Mouse (Mus musculus) kidney, postnatal 36 days (tissue): ENCODE measurements around the gene Kat6b.
"Not testable (repeated sequence)": the region's sequence is repeated elsewhere in the genome, so short reads cannot be mapped to it uniquely, and the experiment has no call there.

Source experiments
- DNase-seq, 2 experiments: peaks; one replicate each; pipeline ENCODE4 v3.0.0; 2021 to 2022; ENCODE audit warnings: mixed read lengths in 2 of 2

Gene Kat6b

GRCm38 (mm10) chr14:21481231-21481630 lies at the start of gene Kat6b:
TSS of gene Kat6b (plus strand) at chr14:21481434.
- DNase-seq = no peak

DNA sequence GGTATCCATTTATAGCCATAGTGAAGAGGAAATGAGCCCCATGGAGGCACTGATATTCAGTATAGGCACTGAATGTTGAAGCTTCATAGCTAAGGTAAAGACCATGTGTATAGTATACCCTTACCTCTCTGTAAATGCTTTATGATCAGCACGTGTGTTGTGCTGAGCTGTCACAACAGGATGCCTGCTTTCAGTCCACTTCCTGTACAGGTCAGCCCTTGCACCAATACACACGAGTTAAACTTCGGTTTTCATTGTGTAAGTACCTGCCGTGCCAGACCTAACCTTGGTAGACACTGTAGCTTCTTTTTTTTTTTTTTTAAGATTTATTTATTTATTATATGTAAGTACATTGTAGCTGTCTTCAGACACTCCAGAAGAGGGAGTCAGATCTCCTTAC lies 47.8 kb upstream of the Kat6b start:
- no peak for DNase-seq

DNA sequence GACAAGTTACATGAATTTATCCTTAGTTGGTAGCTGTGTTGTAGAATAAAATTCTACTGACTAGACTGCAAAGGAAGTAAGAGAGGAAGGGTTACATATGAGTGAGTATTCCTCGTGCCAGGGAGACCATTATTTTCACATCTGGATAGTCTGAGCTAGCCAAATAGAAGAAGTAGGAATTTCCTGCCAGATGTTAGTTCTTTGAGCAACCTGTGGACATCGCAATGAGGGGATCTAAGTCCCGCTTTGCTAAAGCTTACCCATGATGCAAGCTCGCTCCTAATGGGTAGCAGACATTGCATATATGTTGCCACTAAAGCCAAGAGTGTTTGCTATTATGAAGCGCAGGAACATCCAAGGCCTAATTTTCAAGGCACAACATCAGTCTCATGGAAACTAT lies 47.2 kb upstream of the Kat6b start:
- no peak for DNase-seq

- DNase-seq = no peak
Measured at GRCm38 (mm10) chr14:21434686-21435085, 46.5 kb upstream of the Kat6b start.

DNA sequence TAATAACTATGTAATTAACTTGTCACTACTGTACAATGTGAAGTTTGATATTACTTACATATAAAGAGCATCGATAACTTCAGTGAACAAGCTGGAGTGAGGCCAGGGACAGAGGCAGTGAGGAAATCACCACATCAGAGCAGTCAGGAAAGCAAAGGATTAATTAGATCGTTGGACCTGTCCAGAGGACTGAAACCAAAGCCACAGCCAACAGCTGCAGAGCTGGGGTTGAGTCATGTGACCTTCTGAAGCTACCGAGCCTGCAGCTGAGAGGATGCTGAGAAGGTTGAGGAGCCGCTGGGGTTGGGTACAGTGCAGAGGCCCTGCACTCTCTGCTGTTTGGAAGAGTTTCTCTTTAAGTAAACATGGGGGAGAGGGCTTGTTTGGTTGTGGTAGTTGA lies 41.4 kb upstream of the Kat6b start:
- DNase-seq = no peak

GRCm38 (mm10) chr14:21440526-21440925 lies 40.7 kb upstream of the Kat6b start:
- DNase-seq = no peak

GRCm38 (mm10) chr14:21441772-21442533 lies 39.3 kb upstream of the Kat6b start:
- DNase-seq = peak; percentile 4 to 39

- no peak for DNase-seq
Measured at GRCm38 (mm10) chr14:21452581-21452980, 28.7 kb upstream of the Kat6b start.

GRCm38 (mm10) chr14:21453896-21454295 lies 27.3 kb upstream of the Kat6b start:
- DNase-seq = no peak

DNA sequence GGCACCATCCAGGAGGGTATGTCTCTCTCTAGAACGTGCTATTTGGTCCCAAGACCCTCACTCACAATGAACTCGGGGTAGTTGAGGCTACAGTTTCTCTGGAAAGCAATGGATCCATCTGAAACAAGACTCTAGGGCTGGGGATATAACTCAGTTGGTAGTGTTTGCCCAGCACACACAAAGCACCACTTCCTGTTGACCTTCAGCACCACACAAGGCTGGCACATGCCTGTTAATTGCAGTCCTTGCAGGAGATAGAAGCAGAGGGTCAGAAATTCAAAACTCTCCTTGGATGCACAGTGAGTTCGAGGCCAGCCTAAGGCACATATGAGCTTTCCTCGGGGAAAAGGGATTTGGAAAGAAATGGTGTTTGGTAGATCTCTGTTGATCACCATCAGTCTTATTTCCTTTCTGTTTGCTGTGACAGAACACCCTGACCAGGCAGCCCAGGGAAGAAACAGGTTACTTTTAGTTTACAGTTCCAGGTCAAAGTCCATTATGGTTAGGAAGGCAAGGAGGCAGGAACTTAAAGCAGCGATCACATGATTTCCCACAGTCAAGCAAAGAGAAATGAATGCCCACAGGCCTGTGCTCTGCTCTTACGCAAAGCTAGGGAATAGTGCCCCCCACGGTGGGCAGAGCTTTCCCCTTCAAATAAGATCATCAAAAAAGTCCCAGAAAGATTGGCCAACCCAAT lies 25.4 kb upstream of the Kat6b start:
- peak in 1 of 2 experiments; percentile 14 for DNase-seq

- DNase-seq = no peak
Measured at GRCm38 (mm10) chr14:21456526-21456925, 24.7 kb upstream of the Kat6b start.

DNA sequence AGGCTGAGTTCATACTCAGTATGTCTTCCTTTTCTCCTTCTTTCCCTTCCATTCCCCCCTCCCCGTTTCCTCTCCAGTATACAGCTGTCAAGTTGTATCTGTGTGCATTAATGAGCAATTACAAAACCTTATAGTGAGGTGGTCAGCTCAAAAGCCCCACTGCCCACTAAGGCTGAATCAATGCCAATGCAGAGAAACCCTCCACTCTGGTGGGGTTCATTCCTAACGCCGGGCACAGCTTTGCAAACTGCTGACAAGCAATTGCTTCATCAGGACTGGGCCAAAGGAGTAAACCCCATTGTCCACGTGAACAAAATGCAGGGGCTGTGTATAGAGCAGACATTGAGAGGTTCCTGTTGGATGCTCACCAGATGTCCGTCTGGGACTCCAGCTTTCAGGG lies 23.4 kb upstream of the Kat6b start:
- no peak for DNase-seq

GRCm38 (mm10) chr14:21458696-21459095 lies 22.5 kb upstream of the Kat6b start:
- DNase-seq = no peak

- DNase-seq = no peak
Measured at GRCm38 (mm10) chr14:21459163-21459562, 22.1 kb upstream of the Kat6b start.

DNA sequence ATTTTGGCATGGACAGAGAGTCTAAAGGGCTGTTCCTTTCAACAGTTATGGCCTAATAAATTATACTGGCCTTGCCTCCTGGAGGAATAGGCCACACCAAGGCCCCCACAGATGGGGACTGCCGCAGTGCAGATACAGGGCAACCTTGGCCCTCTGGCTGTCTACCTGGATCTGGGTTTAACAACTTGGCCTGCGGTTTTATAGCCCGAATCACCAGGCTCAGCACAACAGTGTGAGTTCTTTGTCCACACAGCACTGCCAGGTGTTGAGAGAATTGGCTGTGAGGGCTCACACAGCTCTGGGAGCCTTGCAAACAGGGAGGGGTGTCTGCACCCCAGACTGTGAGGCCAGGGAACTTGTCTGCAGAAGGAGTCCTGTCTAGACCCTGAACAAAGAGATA lies 18.8 kb upstream of the Kat6b start:
- DNase-seq = no peak

DNA sequence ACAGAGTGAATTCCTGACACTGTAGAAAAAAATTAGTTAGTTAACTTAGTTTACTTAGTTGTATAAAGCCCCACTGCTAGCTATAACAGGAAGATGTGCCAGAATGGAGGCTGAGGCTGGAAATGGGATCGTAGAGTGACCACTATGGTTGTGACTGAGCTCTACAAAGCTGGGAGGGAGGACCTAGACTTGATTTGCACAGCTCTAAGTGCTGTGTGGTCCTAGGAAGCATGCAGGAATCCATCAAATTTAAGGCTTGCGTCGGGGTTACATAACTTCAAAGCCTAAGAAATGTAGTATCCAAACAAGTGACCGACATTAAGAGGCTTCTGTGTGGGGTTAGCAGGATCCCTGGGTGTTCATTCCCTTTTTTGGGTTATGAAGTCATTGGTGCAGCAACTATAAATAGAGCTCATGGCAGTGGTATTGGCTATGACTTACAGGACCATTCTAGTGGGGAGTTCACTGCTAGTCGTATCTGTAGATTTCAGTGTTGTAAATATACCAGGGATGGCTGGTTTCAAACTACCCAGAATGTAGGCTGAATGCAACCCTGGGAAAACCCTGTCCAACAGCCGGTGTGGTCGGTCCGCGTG lies 18.0 kb upstream of the Kat6b start:
- DNase-seq = no peak

- no peak for DNase-seq
Measured at GRCm38 (mm10) chr14:21470386-21470785, 10.8 kb upstream of the Kat6b start.

DNA sequence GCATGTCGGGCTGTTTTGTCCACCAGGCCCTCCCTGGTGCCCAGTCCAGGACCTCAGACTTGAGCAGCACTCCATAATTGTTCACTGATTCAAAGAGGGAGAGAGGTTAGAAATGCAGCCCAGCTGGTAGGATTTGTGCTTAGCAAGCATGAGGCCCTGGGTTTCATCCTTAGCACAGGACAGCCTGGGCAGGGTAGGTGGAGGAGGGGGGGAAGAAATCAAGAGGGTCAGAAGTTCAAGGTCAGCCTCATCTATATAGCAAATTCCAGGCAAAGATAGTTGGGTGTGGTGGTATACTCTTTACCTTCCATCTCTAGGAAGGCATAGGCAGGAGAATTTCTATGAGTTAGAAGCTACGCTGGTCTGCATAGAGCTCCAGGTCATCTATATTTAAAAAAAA lies 9.3 kb upstream of the Kat6b start:
- no peak for DNase-seq

DNA sequence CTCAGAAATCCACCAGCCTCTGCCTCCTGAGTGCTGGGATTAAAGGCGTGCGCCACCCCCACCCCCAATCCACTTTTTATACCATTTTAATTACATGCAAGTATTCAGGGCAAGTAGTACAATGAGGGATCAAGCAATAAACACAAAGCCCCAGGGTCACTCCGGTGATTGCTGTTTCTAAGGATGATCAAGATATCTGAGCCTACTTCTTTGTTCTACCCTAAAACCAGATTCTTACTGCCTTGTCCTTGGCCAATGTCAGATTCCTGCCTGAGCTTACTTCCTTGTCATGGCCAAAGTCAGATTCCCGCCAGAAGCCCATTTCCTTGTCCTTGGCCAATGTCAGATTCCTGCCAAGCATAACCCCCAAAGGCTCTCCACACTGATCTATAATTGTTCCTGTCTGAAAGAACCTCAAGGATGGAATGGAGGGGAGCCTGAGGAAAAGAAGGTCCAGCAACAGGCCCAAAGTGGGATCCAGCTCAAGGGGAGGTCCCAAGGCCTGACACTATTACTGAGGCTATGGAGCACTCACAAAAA lies 6.6 kb upstream of the Kat6b start:
- DNase-seq = not testable (repeated sequence)

GRCm38 (mm10) chr14:21477181-21477580 lies 4.1 kb upstream of the Kat6b start:
- peak; percentile 51 to 73 for DNase-seq

- DNase-seq = no peak
Measured at GRCm38 (mm10) chr14:21479566-21479965, 1.7 kb upstream of the Kat6b start.

GRCm38 (mm10) chr14:21480191-21480590 lies 1.0 kb upstream of the Kat6b start:
- no peak for DNase-seq

- DNase-seq = no peak
Measured at GRCm38 (mm10) chr14:21484199-21484598, 3.0 kb downstream of the Kat6b start.

- DNase-seq = no peak
Measured at GRCm38 (mm10) chr14:21484693-21485092, 3.5 kb downstream of the Kat6b start.
